Mouse (Mus musculus): ENCODE results near the gene Fbxl13. TPM values are rescaled to one million over a fixed set of nuclear protein-coding genes. Genes with fewer than 3 reads are reported as not detected.

Gene Fbxl13
- total RNA-seq (2021) = not detected
- long read RNA-seq, experiment 1 = 0 reads
- long read RNA-seq, experiment 2, partial matches to known transcripts = 0 of 1 reads
- long read RNA-seq, experiment 2, other reads (novel, unspliced or antisense) = 1 of 1 reads

DNA sequence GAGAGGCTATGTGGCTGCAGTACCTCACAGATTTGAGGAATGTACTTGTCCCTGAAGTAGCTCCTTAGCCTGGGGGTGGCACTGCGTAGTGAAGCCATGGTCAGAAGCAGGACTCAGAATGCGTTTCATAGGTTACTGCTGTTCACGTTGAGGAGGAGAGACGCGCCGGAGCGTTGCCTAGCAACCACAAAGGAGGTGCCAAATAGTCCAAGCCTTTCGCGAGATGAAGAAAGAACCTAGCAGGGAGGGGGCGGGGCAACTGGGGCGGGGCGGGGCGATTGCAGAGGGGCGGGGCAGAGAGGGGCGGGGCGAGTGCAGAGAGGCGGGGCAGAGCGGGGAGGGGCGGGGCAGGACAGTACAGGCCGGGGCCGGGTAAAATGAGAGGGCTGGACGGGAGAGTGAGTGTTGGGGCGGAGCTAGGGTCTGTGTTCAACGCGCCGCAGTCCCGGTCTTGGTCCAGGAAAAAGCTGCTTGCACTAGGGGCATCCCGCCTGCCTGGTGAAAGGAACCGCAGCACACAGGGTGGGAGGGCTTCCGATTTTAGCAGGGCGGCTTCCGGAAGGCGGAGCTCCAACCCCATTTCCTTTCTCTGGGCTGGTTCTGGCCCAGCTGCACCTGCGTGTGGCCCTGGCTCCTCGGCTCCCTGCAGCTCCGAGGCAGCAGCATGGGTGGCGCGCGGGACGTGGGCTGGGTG is at the start of gene Fbxl13, which contains the start of gene Armc10:
Fbxl13 (minus strand) TSS at position 196 of the 694 bp plus-strand sequence.
Armc10 (plus strand) TSS at position 375 of the 694 bp plus-strand sequence.
- peak; percentile 86 to 92 for DNase-seq

DNA sequence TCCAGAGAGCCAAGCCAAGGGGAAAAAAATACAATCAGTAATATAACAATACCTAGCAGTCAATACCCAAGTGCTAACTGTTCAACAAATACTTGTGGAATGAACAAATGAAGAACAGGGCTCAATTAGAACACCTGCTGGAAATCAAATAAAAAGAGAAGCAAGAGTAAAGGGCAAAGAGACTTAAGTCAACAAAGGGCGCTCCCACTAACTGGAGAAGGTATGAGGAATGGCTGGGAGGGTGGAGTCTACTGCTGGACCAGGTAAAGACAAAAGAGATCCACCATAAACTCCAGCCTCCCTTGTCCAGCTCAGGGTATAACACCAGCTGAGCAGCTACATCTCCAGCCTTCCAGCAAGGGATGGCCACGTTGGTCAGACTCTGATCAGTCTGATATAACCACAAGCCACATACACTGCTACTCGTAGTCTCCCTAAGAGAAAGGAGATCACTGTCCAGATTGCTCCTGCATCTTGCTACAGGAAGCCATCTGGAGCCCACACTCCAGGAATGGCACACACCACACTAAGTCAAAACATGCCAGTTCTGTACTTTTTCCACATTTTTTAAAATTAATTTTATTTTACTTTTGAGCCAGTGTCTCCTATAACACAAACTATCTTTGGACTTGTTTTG is 49.5 kb upstream of the Fbxl13 start:
- DNase-seq = no peak

DNA sequence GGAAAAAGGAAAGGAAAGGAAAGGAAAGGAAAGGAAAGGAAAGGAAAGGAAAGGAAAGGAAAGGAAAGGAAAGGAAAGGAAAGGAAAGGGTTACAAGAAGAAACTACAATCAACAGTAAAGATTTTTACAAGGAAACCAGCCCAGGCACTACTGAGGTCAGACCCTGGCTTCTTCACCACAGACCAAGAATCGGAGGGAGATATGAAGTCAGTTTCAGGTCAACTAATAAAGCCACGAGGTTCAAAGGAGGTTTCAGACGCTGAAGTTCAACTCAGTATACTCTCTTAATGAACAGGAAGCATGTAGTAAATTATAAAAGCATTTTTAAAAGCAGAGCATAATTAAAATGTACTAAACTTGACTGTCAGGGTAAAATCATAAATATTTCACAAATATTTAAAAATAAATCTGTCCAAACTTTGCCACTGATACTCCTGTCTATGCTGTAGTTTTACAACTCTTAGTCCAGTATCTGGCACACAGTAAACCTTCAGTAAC is 48.0 kb upstream of the Fbxl13 start:
- DNase-seq = no peak

DNA sequence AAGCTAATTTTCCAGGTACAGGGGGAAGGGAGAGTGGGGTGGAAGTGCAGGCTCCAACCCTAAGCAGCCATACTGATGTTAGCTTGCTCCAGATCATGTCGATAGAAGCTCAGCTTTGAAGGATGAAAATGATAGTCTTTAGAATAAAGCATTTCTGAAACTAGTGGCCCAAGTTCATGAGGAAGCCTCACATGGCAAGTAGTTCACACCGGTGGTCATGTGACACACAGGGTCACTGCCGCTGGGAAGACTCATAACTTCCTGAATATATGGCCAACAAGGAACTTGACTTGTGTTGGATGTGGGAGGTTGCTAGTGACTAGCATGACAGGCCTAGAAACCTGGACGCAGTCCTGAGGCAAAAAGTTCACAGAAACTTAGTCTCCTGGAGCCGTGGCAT is 46.8 kb upstream of the Fbxl13 start:
- DNase-seq = no peak

DNA sequence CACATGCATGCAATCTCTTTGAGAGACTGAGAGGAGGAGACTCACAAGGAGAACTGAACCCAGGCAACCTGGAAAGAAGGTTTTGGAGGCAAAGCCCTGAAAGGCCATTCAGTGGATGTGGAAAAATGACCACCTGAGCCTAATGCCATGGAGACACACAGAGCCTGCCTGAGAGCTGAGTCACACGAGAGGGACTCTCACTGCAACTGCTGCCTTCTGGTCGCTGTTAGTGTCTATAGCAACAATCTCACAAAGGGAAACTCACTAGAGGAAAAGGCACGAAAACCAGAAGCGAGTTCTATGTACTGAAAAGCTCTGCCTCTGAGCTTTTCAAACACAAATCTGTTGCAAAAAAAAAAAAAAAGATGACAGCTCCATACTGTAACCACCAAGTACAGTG is 41.6 kb upstream of the Fbxl13 start:
- DNase-seq = no peak

DNA sequence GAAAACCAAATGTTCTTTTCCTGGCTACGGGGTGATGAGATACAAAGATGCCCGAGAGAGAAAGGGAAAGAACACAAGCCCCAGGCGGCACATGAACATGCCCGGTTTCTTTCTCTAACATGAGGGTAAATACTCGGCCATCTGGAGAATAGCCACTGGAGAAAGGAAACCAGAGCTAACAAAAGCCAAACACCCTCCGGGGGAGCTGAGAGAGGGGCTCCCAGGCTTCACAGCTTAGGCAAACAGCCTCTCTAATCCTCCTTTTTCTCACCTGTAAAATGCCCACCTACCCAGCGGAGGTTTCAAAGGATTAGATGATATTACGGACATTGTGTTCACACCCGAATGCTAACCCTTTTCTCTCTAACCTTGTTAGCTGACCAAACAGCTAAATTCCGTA is 39.6 kb upstream of the Fbxl13 start:
- no peak for DNase-seq

DNA sequence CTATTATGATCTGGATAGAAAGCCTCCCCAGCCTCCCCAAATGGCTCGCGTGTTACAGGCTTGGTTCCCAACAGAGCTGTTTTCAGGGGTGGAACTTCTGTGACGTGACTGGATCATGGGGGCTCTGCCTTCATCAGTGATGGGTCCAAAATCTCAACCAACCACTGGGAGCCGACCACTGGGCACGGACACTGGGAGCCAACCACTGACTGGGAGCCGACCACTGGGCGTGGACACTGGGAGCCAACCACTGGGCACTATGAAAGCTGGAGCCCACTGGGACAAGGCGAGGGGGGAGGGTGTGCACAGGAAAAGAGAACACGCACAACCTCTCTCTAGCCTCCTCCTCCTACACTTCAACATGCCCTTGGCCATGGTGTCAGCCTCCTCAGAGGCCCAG is 38.4 kb upstream of the Fbxl13 start:
- no peak for DNase-seq

DNA sequence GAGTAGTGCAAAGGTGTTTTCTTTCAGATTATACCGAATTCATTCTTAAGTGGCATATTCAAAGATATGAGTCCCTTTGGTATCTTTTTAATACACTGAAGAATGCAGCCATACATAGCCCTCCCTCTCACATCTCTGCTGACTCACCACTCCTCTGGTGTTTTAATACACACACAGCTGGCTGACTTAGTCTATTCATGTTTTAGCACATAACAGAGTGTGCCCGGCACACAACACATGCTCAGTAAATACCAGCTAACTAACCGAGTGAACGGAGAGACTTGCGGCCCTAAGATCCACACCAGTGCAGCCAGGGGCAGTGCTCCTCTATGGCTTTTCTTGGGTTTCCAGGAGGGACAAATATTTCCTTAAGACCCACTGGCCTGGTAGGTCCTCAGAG is 35.5 kb upstream of the Fbxl13 start:
- no peak for DNase-seq

DNA sequence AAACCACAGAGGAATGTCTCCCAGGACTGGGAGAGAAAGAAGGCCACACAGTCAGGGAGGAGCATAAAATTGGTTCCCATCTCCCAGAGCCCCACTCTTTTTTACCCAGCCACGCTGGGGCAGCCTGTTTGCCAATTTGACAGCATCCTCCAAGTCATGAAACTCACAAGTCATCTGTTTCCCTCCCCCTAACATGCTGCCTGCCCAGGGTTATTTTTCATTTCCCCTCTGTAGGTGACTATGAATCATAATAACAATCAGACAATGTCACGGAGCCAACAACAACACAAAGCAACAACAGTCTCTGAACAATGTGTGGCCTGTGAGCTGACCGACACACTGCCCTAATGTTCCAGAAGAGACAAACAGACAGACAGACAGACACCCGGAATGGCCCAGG is 34.6 kb upstream of the Fbxl13 start:
- no peak for DNase-seq

DNA sequence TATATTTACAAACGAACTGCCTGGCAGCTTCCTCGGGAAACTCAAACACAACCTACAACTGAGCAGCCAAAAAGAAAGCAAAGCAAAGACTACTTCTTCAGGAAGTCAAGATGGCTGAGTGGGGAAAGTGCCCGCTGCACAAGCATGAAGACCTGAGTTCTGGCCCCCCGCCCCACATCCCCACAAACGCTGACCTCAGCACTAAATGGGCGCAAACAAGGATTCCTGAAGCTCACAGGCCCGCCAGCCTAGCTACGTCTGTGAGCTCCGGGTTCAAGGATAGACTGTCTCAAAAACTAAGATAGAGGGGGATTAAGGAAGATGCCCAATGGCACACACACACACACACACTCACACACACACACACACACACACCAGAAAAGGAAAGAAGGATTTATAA is 32.9 kb upstream of the Fbxl13 start:
- DNase-seq = no peak

DNA sequence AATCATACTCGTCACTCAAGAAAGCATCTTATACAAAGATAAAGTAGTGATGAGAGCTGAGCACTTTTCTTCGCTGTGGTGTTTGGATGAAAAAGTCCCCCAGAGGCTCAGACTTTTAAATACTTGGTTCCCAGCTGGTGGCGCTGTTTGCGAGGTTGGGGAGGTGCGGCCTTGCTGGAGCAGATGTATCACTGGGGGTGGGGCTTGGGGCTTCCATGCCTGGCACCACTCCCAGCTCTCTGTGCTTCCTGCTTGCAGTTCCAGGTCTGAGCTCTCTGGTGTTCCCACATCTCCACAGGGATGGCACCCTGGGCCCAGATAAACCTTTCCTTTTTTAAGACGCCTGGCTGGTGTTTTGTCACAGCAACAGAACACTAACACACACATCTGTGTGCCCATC is 32.5 kb upstream of the Fbxl13 start:
- no peak for DNase-seq

DNA sequence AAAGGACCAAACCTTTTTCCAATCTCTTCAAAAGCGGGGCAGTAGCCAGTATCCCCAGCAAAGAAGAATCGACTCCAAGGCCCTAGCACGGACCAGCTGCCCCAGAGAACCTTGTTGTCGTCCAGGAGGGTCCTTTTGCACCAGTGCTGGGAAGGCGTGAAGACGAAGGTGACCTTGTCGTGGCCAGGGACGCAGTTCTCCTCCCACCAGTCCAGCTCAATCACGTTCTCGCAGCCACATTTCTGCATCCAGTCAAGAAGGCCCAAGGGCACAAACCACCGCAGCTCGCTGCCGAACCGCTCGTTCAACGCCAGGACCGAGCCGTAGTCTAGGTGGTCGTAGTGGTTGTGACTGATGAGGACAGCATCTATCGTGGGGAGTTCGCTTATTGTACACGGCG is 30.1 kb upstream of the Fbxl13 start:
- no peak for DNase-seq

DNA sequence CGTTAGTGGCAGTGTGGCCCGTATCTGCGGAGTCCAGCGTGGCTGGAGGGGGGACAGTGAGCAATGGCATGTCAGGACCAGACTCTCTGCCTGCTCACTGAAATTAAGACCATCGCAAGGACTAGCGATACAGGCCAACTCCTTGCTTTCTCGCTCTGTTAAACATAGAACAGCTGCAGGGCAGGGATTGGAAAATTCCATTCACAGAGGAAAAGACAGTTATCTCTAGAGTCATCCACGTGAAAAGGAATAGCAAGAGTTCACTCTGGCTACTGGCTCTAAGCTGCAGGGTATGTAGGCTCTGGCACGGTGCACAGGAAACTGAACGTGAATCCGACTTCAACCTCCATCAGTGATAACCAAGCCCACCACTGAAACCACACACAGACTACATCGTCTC is 29.6 kb upstream of the Fbxl13 start:
- DNase-seq = no peak

DNA sequence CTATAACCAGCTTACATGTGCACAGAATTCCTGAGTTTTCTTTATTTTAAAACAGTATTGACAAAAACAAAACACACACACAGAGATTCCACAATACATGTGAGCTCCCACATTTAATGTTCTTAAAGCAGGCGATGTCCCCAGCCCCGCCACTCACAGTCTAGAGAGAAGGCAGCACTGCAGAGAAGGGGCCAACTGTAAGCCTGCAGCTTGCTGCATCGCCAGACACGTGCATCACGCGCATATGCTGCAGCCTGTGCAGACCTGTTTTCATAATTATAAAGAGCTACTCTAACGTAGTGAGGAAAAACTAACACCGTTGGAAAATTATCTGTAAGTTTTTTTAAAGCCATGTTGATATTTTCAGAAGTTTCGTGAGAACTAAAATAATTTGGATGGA is 28.3 kb upstream of the Fbxl13 start:
- DNase-seq = no peak

DNA sequence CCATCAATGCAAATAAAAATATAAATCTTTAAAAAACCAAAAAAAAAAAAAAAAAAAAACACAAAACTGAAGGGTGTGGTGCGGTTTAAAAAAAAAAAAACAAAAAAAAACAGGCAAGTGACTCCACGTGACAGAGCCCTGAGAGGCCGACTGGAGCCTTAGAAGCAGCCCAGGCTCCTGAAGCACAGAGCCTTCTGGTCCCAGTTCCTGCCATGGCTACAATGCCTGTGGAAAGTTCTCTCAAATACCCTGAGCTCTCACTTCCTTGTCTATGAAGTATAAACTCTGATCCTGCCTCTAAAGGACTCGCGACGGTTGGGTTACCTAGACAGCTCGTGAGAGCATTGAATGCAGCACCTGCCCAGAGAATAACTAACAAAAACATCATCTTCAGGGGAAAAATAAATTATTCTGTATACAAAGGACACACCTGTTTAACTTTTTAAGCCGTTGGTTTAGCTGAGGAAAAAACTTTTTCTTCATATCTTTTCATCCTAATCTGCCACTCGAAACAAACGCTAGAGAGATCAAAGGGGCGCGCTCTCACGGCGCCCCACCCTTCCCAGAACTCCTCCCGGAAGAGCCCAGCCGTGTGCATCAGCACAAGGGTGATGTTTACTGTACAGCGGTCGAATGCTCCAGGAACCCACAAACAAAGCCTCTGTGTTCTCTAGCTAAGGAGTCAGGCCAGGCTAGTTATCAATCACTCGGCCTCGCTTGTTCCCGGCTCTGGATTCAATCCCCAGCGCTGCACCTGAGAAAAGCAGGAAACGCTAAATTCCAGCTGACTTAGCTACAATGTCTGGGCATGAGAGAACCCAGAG is 27.6 kb upstream of the Fbxl13 start:
- DNase-seq = no peak

DNA sequence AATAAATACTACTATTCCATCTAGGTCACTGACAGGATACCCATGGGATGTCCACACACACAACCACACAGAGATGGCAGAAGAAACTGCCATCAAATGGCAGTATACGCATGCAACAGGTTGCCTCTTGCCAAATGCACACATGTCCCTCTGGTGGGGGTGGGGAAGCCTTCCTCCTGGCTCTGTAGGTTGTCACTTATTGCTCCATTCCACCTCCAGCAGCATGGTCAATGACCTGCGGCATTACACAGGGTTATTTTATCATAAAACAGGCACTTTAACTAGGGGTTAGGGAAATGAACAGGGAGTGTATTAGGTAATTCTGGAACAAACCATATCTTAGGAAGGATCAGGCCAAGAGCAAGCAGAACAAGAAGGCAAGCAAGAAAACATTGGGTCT is 23.9 kb upstream of the Fbxl13 start:
- no peak for DNase-seq

DNA sequence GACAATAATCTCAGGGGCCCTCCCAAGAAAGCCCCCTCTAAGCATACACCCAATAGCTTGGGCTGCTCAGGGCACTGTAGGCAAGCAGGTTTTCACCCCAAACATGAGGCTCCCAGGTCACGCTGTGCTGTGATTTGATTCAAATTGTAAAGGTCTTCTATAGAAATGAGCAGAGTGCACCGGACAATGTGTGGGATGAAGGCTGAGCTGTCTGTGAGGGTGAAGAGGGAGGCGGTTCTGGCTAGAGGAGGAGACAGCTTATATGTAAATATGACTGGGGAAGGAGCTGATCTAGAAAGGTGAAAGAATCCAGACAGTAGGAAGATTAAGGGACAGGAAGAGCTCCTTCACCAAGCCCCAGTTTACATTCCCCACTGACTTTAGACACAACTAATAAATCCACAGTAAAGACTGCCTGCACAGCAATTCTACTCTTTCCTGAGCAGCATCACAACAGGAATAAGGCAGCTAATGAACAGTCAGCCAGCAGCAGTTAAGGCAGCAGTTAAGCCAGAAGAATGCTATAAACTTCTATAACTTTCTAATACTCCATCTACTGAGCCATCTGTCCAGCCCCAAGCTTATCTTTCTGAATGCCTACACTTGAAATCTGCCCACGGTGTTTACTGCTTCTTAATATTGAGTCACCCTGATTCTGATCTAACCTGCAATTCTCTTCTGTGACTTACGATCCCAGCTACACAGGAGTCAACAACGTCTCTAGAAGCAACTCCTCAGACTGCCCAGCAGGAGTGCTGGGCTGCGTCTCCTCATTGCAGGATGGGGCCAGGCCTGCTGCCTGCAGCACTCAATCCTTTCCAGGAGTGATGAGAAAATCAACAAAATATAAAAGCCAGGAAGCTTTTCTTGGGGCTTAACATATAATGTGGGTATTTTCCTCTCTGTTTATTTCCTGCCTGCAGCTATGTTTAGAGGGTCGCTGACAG is 22.0 kb upstream of the Fbxl13 start:
- no peak for DNase-seq

DNA sequence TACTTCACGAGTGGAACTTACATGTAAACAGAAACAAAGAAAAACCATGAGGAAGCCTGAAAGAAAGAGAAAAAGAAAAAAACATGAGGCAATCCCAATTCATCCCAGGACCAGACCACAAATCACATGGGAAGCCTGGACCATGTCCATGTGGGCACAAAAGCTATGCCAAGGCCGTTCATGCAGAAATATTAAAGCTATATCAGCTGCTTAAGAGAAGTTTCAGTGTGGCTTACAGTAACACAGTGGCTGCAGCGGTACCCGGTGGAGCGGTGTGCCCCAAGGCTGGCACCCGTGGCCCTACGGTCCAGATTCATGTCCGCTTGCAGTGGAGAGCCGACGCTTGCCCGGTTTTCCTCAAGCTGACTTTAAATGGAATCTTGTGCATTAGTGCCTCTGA is 17.6 kb upstream of the Fbxl13 start:
- DNase-seq = no peak

DNA sequence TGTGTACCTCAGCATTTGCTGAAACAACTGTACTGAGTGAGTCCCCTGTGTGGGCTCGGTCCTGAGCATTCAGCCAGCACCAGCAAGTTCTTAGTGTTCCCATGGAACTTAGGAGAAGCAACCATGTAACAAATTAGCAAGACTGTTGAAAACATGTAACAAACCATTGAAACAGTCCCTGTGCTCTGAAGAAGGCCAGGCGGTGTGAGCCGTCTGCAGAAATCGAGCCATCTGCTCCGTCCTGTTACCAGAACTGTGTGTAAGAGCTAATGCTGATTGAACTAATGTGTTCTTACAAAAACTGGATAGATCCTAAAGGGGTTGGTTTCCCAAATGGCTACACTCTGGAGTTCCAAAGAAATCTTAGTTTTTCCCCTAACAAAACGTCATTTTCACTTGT is 15.4 kb upstream of the Fbxl13 start:
- no peak for DNase-seq

DNA sequence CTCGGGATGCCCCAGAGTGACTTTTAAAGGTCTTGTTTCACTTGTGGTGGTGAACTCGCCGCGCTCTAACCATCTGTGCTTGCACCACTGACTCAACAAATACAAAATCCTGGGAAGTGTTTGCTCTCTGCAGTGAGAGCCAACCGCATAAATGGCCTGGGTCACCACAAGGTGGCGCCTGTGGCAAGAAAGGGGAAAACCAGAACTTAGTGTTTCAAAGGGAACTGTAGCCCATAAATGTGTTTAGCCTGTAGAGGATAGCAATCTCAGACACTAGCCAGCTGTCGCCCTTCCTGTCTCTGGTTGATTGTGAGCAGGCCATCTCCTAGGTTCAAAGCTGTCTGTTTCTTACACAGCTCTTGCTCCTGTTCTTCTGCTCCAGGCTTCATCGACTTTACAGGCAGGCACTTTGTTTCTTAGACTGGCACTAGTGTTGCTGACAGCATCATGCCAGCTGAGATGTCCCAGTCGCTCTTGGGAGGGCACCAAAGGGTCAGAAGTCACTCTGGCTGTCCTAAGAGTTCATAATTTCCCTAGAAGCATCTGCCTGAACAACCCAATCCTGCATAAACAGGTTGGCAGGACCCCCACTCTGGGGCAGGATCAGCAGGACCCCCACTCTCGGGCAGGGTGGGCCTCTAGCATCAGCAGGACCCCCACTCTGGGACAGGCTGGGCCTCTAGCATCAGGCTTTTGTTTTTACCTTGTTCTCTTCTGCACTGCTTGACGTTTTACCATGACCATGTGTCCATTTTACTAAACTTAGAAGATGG is 13.4 kb upstream of the Fbxl13 start:
- DNase-seq = peak; percentile 77 to 89

DNA sequence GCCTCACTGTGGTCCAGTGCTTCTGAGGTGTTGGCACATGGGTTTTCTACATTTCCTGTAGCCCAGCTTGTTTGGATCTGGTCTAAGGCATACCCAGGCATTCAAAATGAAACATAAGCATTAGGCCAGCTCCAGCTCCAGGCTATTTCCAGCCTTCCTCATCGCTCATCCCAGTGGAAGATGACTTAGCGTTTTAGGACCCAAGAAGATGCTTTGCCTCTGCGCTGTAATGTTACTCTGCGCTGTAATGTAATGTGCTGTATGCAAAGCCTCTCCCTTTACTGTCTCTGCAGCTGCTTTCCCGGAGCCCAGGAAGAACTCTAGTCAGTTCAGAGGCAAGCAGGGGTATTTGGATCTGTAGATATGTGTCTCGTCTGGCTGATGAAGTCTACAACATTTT is 12.6 kb upstream of the Fbxl13 start:
- DNase-seq = no peak
